Mouse (Mus musculus): ENCODE measurements around the gene Pofut2.

DNA sequence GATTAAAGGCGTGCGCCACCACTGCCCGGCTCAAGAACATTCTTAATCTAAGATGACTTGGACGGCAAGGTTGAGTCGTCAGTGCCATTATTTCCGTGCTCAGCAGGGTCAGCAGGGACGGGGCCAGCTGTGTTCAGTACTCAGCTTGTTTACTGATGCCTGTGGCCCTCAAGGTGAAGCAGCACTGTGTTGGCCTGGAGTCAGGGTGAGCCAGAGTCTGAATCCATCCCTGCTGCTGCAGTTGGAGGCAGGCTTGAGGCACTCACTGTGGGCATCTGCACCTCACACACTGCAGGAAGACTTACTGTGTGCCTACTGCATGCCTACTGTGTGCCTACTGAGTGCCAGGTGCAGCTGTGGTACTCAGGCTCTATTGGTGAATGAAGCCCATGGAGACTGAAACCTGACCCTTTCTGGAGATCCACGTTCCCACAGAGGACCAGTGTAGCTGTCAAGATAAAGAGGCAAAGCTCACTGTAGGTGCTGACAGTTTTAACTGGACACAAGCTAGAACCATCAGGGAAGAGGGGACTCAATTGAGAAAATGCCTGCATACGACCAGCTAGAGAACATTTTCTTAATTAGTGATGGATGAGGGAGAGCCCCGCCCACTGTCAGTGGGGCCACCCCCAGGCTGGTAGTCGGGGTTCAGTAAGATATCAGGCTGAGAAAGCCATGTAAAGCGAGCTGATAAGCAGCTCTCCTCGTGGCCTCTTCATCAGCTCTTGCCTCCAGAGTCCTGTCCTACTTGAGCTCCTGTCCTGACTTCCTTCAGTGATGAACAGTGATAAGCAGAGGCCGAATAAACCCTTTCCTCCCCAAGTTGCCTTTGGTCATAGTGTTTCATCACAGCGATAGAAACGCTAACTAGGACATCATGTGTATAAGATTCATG, 26.9 kb upstream of the Pofut2 start:
- TF ChIP-seq CTCF (IDR thresholded peaks at IDR 0.05; ENCODE audit: borderline replicate concordance, insufficient read depth, low read depth, low read length) = no peak
- TF ChIP-seq POLR2A (IDR thresholded peaks at IDR 0.05; ENCODE audit: borderline replicate concordance, insufficient read depth, low read length) = no peak

Measured in cerebellum, adult 2 months (tissue).